Mouse (Mus musculus) bone marrow, adult 2 months (tissue): ENCODE results near the gene Ubb.

Experiments used
- CTCF ChIP-seq: fragments of 200-500 bp; IDR thresholded peaks from 2 replicates; pipeline ENCODE4 v1.5.1; 2011; ENCODE audit warnings: low read length, control low read depth; ENCODE audit not compliant: control insufficient read depth, insufficient read depth
- POLR2A ChIP-seq: fragments of 200-500 bp; IDR thresholded peaks from 2 replicates; pipeline ENCODE4 v1.6.1; 2011; ENCODE audit warnings: low read depth, mild to moderate bottlenecking, control low read depth, low read length, borderline replicate concordance; ENCODE audit not compliant: control insufficient read depth

DNA sequence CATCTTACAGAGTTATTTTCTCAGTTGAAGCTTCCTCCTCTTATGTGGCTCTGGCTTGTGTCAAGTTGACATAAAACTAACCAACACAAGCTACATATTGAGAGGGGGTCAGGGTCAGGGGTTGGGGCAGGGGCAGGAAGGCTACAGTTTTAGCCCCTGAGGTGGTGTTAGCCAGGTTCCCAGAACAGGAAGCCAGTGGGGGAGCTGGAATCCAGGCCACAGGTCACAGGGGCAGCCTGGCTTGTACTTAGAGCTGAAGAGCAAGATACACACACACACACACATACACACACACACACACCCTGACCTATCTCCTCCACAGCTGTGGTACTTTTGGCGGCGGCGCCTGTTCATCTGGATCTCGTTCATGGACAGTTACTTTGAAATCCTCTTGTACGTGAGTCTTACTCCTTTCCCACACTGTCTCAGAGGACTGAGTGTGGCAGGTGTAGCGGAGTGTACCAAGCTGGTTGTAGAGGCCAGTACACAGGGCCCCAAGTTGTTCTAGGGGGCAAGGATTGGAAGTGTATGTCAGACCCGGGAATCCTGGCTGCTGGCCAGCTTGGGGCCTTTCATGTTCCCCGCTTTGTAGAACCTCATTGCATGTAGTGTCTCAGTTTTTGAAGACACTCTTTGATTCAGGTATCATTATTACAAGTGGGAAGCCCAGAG lies 41.1 kb downstream of the Ubb start:
- TF ChIP-seq POLR2A, result no peak
- TF ChIP-seq CTCF, result no peak
